Mouse (Mus musculus) heart, embryonic 16.5 days (tissue): ENCODE measurements at regions not wholly inside any gene's neighbourhood (a gene's known extent, or its start where the extent isn't known, plus 50 kb on each side); places are given as distances from the start of the nearest gene placed in this dataset.
"Not testable (repeated sequence)": the region's sequence is repeated elsewhere in the genome, so short reads cannot be mapped to it uniquely, and the experiment has no call there.

Source experiments
- ATAC-seq: fragments of 200-750 bp; cut with Nextera tagmentation; replicated peaks from 2 replicates; pipeline ENCODE4 v1.8.0; 2017; ENCODE audit warnings: moderate number of reproducible peaks; ENCODE audit not compliant: insufficient read depth, low FRiP score; ENCODE audit errors: extremely low read depth
- H3K27ac ChIP-seq: fragments of 300-500 bp; sonication (generic); 2 replicates; pipeline ENCODE4 v1.5.1; 2014; ENCODE audit warnings: mild to moderate bottlenecking, low read length, control low read depth, moderate library complexity
- H3K27me3 ChIP-seq: fragments of 300-500 bp; sonication (generic); 2 replicates; pipeline ENCODE4 v1.6.1; 2014; ENCODE audit warnings: low read length, mixed read lengths; ENCODE audit not compliant: control insufficient read depth, insufficient read depth
- H3K36me3 ChIP-seq: fragments of 300-500 bp; sonication (generic); 2 replicates; pipeline ENCODE4 v1.6.1; 2014; ENCODE audit not compliant: control insufficient read depth, insufficient read depth
- H3K4me1 ChIP-seq: fragments of 300-500 bp; sonication (generic); 2 replicates; pipeline ENCODE4 v1.6.1; 2014; ENCODE audit warnings: low read length, mixed read lengths; ENCODE audit not compliant: control insufficient read depth, insufficient read depth
- H3K4me2 ChIP-seq: fragments of 300-500 bp; sonication (generic); 2 replicates; pipeline ENCODE4 v1.6.1; 2014; ENCODE audit warnings: low read depth, mild to moderate bottlenecking, control low read depth, low read length
- H3K4me3 ChIP-seq: fragments of 300-500 bp; sonication (generic); 2 replicates; pipeline ENCODE4 v1.5.1; 2014; ENCODE audit warnings: mild to moderate bottlenecking, control low read depth, low read length
- H3K9ac ChIP-seq: fragments of 300-500 bp; sonication (generic); 2 replicates; pipeline ENCODE4 v1.6.1; 2014; ENCODE audit warnings: low read length, control low read depth
- H3K9me3 ChIP-seq: fragments of 300-500 bp; sonication (generic); replicated peaks from 2 replicates; pipeline ENCODE4 v1.6.1; 2016; ENCODE audit warnings: low read length; ENCODE audit not compliant: control insufficient read depth
- whole genome bisulfite sequencing: fragments of 180-500 bp; shearing (Covaris S2); extraction: QIAGEN DNeasy Blood & Tissue Kit; methylation state at CpG from one replicate; pipeline ENCODE4 v1.1.7; 2014; 5-methylcytosine and 5-hydroxymethylcytosine counted together

- Histone ChIP-seq H3K27me3 (no peaks in the 10 kb centered on the region), H3K4me1 (peaks cover 3% of the 10 kb centered on the region; the same call in 1 of the 2 replicates), H3K27ac (no peak overlapping the region; the same call in 1 of the 2 replicates), H3K4me3 (no peak overlapping the region), H3K9me3 (no peaks in the 10 kb centered on the region), H3K9ac (no peak overlapping the region), H3K36me3 (no peaks in the 10 kb centered on the region), H3K4me2 (no peak overlapping the region)
- peak; percentile 88 for ATAC-seq
Observed at GRCm38 (mm10) chr1:16904690-16905089, 811.6 kb upstream of the 4930444P10Rik start.

- not testable (repeated sequence) for H3K4me2 ChIP-seq
Observed at GRCm38 (mm10) chr1:16868383-16868782, 775.3 kb upstream of the 4930444P10Rik start.

DNA sequence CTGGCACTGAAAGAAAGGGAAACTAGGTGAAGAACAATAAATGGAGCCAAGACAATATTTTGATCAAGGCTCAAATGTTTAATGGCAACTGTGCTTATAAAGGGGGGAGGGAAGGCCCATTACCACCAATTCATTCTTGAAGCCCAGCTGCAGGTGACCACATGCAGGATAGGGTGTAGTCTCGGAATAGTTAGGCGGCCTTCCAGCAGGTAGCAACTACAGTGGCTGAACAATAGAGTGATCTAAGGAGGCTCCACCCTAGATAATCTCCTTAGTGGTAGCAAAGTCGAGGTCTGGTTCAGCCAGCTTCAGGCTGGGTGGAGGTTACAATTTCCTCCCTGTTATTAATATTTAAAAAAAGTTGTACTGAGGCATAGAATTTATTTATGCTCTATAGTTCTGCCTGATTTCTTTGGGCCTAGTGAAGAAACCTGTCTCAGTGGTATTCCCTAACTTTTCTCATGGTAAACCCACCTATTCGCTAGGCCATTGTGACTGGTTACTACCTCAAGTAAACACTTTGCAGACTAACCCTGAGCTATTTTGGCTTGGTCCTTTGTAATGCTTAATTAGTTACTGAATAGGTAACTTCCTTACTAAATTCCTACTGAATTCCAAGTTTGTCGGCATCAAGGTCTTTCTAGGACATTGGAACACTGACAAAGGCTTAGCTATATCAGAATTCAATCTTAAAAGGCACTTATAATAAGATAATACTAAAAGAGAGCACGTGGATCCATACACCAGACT lies 774.1 kb upstream of the 4930444P10Rik start:
- H3K9me3 ChIP-seq, H3K27ac ChIP-seq, ATAC-seq, H3K4me1 ChIP-seq, H3K36me3 ChIP-seq, H3K4me3 ChIP-seq, H3K9ac ChIP-seq, H3K4me2 ChIP-seq, H3K27me3 ChIP-seq: not testable (repeated sequence)
- WGBS, result 79% methylated on average over 6 of the region's 6 CpGs

More at GRCm38 (mm10) chr1:16868383-16868782, 775.3 kb upstream of the 4930444P10Rik start:
- 66% methylated on average over 3 of the region's 3 CpGs for WGBS
- H3K27ac ChIP-seq, H3K9me3 ChIP-seq, H3K9ac ChIP-seq, H3K27me3 ChIP-seq, H3K4me1 ChIP-seq, H3K4me3 ChIP-seq, H3K36me3 ChIP-seq, ATAC-seq: not testable (repeated sequence)

- H3K27me3 ChIP-seq, result no peaks in the 10 kb centered on the region
- H3K4me2 ChIP-seq, result no peak overlapping the region
- H3K4me3 ChIP-seq, result no peak overlapping the region
- H3K36me3 ChIP-seq, result no peaks in the 10 kb centered on the region
- H3K4me1 ChIP-seq, result no peaks in the 10 kb centered on the region
- no peaks in the 10 kb centered on the region for H3K9me3 ChIP-seq
- no peak overlapping the region for H3K27ac ChIP-seq
- ATAC-seq, result no peak
- H3K9ac ChIP-seq, result no peak overlapping the region
Observed at GRCm38 (mm10) chr1:16837111-16837510, 744.0 kb upstream of the 4930444P10Rik start.

GRCm38 (mm10) chr1:16824709-16825108 lies 731.6 kb upstream of the 4930444P10Rik start:
- not testable (repeated sequence) for H3K4me3 ChIP-seq, H3K27me3 ChIP-seq, H3K4me2 ChIP-seq, H3K36me3 ChIP-seq, H3K27ac ChIP-seq, H3K9ac ChIP-seq, H3K9me3 ChIP-seq, H3K4me1 ChIP-seq, ATAC-seq
- WGBS, result 68% methylated on average over 4 of the region's 4 CpGs

DNA sequence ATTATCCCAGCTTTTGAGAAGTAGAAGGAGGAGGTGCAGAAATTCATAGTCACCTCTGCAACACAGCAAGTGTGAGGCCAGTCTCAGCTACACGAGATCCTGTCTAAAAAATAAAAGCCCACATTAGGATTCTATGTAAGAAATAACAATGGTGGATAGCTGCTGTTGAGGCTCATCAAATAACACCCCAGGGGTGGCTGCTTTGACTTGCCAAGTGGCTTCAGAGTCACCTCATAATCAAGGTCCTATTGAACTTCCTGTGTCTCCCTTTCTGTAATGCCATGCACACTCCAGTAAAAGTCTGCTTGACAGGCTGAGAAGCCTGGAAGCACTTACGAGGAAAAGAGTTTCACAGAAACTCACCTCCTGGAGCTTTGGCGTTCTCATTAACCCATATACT lies 730.9 kb upstream of the 4930444P10Rik start:
- H3K4me1 ChIP-seq, result no peaks in the 10 kb centered on the region
- H3K27me3 ChIP-seq, result no peaks in the 10 kb centered on the region
- no peak overlapping the region for H3K27ac ChIP-seq
- H3K4me3 ChIP-seq, result no peak overlapping the region
- no peaks in the 10 kb centered on the region; the same call in 1 of the 2 replicates for H3K9me3 ChIP-seq
- ATAC-seq, result no peak
- H3K36me3 ChIP-seq, result no peaks in the 10 kb centered on the region
- no peak overlapping the region for H3K9ac ChIP-seq
- H3K4me2 ChIP-seq, result no peak overlapping the region
- 53% methylated on average over 3 of the region's 3 CpGs for WGBS

- no peak overlapping the region for H3K9ac ChIP-seq
- no peak overlapping the region for H3K4me2 ChIP-seq
- 68% methylated on average over 2 of the region's 2 CpGs for WGBS
- H3K27me3 ChIP-seq, result no peaks in the 10 kb centered on the region
- H3K9me3 ChIP-seq, result no peaks in the 10 kb centered on the region
- no peak overlapping the region for H3K4me3 ChIP-seq
- no peaks in the 10 kb centered on the region for H3K4me1 ChIP-seq
- no peak for ATAC-seq
- H3K36me3 ChIP-seq, result no peaks in the 10 kb centered on the region
- no peak overlapping the region for H3K27ac ChIP-seq
Observed at GRCm38 (mm10) chr1:16821186-16821585, 728.1 kb upstream of the 4930444P10Rik start.

DNA sequence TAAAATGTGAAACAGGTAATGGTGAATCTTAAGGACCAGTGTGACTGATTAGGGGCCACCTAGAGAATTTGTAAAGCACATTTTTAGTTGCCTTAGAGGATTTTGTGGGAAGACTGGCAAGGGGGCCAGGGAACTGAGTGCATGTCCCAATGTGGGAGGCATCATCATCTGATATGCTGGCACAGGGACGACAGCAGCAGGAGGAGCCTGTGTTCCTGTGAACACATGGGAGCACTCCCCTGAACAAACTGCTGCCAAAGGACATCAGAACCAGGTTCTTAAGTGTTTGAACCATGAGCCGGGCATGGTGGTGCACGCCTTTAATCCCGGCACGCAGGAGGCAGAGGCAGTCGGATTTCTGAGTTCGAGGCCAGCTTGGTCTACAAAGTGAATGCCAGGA lies 723.4 kb upstream of the 4930444P10Rik start:
- Histone ChIP-seq H3K36me3 (no peaks in the 10 kb centered on the region), H3K4me3 (no peak overlapping the region), H3K27ac (no peak overlapping the region), H3K4me2 (no peak overlapping the region), H3K9ac (no peak overlapping the region), H3K27me3 (no peaks in the 10 kb centered on the region), H3K9me3 (no peaks in the 10 kb centered on the region), H3K4me1 (no peaks in the 10 kb centered on the region)
- WGBS, result 86% methylated on average over 7 of the region's 7 CpGs
- no peak for ATAC-seq

DNA sequence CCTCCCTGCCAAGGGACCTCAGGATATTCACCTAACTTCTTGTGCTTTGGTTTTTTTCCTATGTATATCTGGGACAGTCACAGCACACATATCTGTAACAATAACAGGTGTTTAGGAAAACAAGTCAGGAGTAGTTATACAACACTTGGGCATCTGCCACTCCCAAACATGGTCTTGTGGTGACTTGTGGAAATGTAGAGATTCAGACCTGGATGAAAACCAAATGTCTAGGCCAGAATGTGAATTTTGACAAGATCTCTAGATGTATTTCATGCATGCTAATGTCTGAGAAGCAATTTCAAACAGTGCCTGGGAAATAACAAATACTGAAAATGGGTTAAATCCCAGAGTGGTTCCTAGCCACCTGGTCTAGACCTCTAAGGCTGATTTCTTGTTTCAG lies 722.6 kb upstream of the 4930444P10Rik start:
- Histone ChIP-seq H3K9ac (no peak overlapping the region), H3K4me2 (no peak overlapping the region), H3K4me1 (no peaks in the 10 kb centered on the region), H3K9me3 (no peaks in the 10 kb centered on the region), H3K36me3 (no peaks in the 10 kb centered on the region), H3K27ac (no peak overlapping the region), H3K4me3 (no peak overlapping the region), H3K27me3 (no peaks in the 10 kb centered on the region)
- ATAC-seq, result no peak
